Mouse (Mus musculus) spleen, adult 2 months (tissue): ENCODE measurements around the gene Adprh.

Experiments
- CTCF ChIP-seq: fragments of 200-500 bp; IDR thresholded peaks from 2 replicates; pipeline ENCODE4 v1.5.1; 2011; ENCODE audit warnings: mild to moderate bottlenecking, inconsistent platforms; ENCODE audit not compliant: insufficient read depth, insufficient read length, insufficient replicate concordance; ENCODE audit errors: extremely low read depth
- POLR2A ChIP-seq: fragments of 200-500 bp; IDR thresholded peaks from 2 replicates; pipeline ENCODE4 v1.6.1; 2011; ENCODE audit warnings: low read depth, low read length, inconsistent platforms

GRCm38 (mm10) chr16:38406293-38406692, 46.2 kb downstream of the Adprh start:
- no peak for TF ChIP-seq CTCF
- no peak for TF ChIP-seq POLR2A
